Mouse (Mus musculus) frontal cortex, postnatal 36 days (tissue): ENCODE results near the gene Cd4.

Experiments
- DNase-seq, 2 experiments: peaks; one replicate each; pipeline ENCODE4 v3.0.0; 2022; ENCODE audit warnings: low spot score in 2 of 2

The Cd4 gene

GRCm38 (mm10) chr6:124814858-124815774 is 72.9 kb downstream of the Cd4 start:
- no peak for DNase-seq
